Mouse (Mus musculus) induced T-regulatory cell, adult 2 months (primary cell): ENCODE results near the gene Igf1r.

ENCODE experiments used
- DNase-seq: peaks from one replicate; pipeline ENCODE4 v3.0.0-alpha.2; 2012; ENCODE audit warnings: low read depth

Igf1r gene

DNA sequence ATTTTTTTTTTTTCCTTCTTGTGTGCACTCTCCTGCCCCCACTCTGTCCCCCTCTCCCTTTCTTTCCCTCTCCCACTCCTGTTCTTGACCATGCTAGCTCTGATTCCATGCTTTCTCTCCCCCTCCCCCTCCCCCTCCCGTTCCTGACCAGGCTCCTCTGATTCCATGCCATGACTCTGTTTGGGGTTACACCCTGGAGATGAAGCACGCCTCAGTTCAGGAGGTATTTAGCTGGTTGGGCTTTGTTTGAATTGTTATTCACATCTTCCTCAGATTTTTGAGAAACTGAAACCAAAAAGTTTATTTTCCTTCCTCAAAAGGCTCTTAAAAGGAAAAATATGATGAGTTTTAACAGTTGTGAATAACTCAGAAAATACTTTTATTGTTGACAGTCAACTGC, 101.9 kb downstream of the Igf1r start:
- no peak for DNase-seq

DNA sequence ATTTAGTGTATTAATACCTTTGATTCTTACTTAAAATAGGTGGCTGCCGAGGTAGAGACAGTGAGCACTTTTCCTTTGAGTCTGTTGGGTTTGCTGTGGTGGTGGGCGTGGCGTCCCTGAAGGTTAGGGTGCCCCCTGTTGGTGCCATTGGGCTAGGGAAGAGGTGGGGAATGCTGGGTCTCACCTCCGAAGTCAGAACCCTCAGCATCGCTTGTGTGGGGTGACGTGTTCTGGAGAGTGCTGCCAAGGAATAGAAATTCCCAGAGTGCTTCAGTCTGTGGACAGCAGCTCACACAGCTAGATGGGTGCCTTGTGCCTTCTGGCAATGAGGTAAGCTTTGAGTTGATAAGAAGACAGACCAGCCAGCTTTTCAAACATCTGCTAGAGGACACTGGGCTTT, 102.3 kb downstream of the Igf1r start:
- DNase-seq: peak; percentile 17

DNA sequence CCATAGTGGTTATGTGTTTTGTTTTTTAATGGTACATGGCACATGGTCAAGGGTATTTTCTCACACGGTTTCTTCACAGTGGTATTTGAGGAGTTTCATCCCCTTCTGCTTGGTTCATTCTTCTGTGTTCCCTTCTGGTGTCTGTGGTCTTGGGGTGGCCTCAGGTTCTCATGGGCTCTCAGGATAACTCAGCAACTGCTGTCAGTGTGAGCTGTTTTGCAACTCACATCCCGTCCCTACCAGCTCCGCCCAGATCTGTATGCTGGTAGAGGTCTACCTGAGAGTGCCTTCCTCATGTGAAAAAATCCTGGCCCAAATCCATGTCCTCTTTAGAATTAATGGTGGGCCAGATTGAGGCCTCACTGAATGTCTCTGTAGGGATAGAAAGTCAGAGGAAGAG, 104.4 kb downstream of the Igf1r start:
- no peak for DNase-seq

DNA sequence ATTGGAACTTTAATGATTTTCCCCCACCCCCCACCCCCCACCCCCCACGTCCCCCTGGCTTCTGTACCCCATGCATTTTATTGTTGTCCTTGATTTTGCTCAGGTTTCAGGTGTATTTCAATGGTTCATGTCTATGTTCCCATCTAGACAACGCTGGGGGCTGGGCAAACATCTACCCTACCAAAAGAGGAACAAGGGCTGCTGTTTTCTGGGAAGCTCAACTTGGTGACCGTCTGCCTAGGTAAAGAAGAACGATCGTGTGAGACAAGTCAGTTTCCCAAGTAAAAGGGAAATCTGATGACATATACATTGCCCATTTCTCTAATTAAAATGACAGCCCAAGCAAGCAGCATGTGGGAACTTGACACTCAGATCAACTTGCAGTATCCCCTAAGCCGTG, 107.1 kb downstream of the Igf1r start:
- no peak for DNase-seq

DNA sequence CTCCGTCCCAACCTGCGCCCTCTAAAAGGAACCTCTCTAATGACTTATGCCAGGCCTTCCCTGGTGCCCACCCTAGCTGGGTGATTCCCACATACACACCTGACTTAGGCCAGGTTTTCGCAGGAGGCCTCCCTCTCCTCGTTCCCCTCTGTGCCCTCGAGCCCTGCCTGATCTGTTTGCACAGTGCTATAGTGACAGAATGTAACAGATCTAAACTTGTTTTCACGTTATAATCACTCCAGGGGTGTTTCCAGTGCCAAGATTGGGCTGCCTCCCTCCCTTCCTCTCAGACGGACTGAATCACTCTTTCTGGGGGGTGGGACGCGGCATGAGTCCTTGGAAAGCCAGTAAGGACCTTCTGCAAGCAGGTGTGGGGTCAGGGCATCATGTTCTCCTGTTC, 108.8 kb downstream of the Igf1r start:
- no peak for DNase-seq

DNA sequence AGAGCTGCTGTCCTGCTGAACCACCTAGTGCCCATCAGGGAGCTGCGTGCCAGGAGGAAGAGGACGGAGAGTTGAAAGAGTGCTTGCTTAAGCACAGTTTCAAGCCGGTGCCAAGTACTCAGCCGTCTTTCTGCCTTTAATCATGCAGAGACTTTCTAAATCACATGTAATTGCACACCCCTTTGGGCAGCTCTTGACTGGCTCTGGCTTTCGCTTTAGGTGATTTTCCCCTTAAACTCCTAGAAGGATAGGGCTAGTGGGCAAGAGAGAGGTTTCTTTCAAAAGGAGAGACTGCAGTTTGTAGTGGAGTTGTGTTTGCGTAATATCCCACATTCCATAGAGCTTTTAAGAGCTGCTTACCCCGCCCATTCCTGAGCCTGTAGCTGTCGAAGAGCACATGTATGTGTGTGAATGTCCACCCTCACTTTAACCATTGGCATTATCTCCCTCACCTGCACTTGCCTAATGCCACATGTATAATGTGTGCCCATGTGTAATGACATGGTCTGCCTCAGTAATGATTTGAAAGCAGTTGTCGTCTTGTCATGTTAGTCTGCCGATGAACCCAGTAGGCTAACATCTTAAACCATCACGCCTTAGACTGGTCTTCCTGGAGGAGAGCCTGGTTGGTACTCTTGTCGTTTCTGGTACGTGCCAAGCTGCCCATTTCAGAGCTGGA, 109.7 kb downstream of the Igf1r start:
- no peak for DNase-seq

DNA sequence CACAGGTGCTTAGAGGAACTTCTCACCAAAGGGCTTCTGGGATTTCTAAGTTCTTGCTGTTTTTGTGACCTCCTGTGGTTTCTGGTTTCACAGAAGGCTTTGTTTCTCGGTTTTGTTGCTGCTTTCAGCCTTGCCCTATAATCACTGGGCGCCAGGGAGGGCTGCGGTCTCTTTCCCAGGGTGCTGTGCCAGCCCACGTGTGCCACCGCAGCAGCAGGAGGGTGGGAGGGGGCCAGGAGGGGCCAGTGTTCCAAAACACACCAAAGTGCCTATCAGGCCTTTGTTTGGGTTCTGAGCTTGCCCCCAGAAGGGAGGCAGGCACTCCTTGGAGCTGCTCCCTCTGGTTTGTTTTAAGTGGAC, 110.2 kb downstream of the Igf1r start:
- DNase-seq: no peak

DNA sequence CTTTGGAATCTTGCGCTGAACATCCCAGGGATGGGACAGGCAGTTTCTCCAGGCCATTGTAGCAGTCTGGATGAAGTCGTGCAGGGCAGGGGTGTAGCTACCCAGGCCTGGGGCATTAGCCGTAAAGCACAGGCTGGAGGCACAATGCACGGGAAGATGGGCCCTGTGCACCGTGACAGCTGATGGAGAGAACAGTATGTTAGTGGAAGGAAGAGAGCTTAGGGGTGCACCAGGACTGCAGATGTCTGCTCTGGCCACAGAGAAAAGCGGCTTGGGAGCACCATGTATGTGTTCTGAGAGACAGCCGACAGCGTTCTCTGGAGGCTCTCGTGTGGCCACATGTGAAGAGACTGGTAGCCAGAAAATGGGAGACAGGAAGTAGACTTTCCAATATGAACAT, 111.1 kb downstream of the Igf1r start:
- no peak for DNase-seq

DNA sequence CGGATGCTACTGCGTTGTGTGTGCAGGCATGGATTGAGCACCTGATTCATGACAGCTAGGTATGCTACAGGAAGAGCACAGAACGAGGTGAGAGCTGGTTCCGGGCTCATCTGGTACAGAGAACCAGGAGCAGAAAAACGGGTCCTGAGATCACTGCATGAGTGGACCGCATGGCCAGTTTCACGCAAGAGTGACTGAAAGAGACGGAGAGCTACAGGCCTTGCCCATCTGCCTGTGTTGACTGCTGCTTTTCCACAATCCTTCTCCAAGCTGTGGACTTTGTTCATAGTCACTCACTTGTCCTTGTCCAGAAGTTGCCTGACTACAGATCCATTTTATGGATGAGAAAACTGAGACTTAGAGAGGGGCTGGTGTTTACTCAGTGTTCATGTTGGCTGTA, 111.5 kb downstream of the Igf1r start:
- no peak for DNase-seq

DNA sequence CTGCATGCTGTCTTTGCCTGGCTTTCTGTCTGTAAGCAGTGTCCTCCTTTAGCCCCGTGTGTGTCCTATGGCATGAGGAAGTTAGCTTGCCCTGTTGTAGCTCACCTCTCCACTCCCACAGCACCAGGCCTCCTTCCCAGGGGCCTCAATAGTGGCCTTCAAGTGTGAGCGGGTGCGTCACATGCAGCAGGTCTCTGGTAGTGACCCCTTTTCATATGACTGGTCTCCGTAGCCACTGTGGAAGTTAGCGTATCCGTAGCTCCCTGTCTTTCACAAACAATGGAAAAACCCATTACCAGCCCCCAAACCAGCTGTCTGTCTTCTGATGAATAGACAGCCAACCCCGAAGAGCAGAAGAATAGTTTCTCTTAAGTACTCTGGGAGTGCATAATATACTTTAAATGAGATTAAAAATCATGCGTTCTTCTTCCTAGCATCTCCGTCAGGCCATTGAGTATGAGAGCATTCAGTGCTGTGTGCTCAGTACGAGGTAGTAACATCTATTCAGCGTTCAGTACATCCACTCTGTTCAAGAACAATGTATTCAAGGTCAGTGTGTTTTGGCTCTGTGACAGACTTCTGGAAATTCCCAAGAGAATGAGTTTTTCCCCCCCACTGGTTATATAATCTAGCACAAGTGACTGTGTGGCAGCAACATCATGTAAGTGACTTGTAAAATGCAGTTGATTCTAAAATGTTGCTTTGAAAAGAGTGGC, 112.2 kb downstream of the Igf1r start:
- DNase-seq: no peak

DNA sequence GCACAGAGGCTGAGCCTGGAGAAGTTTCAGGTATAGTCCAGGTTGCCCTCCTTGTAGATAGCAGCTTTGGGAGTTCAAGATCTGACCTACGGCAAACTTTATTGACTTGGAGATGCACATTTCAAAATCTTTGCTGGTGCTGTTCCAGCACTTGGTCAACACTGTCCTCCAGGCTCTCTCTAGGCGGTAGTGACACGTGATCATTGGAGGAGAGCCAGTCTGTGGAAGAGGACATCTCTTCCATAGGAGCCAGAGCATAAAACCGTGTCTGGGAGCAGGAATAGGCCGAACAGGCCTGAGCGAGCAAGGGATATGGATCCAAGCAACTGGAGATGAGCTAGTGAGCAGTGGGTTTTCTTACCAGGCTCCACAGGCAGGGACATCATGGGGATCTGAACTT, 113.3 kb downstream of the Igf1r start:
- DNase-seq: no peak

DNA sequence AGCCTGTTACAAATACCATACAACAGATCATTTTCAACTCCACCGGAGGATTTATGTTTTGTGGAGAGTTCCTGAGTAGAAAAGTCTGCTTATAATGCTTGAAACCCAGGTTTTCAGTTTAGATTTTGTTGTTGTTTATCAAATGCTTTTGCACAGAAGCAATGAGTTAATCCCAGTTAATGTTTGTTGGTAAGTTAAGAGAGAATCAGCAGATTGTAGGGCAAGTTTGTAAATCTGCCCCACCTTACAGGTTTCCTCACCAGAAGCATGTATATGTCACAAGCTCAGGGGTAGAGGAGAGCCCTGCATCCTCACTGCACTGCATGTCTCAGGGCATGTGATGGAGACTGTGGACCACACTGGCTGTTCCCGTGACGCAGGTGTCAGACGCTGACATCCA, 114.7 kb downstream of the Igf1r start:
- DNase-seq: no peak

DNA sequence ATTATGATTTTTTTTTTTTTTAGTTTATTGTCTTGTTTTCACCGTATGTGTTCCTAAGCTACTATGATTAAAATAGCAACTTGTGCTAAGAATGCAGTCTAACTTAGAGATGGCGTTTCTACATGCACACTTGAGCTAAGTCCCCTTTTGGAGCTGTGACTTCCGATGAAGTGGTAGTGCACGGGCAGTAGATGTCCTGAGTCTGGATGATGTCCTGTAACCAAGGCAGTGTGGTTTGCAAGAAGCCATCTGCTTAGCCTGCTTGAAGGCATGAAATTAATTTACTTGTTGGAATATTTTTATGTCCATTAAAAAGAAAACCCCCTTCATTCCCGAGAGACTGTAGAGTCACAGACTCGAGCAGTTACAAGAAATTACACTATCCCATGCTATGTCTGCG, 116.7 kb downstream of the Igf1r start:
- DNase-seq: no peak

DNA sequence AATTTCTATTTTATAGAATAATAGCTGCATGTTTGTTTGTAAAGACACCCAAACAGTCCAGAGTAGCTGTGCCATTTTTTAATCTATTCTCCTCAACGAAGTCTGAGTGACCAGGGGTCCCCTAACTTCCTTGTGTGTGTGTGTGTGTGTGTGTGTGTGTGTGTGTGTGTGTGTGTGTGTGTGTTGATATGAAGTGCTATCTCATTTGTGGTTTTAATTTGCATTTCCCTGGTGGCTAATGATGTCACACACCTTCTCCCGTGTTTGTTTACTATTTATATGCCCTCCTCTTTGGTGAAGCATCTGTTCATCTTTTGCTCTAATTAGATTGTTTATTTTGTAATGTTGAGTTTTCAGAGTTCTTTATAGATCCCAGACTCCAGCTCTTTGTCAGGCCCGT, 117.4 kb downstream of the Igf1r start:
- no peak for DNase-seq

DNA sequence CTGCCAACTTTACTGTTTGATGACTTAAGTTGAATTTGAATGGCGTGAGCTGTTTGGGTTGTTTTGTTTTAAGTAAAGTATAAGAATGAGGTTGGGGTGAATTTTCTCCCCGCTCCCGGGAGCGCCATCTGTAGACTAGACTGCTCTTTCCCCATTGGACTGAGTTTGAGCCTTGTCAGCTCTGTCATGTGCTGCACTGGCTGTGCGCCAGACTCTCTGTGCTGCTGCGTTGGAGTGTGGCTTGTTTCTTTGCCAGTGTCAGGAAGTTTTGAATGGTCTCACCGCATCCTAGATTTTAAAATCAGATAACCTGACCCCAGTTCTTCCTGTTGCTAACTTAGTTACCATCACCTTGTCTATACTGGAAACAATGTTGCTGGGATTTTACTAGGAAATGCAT, 118.0 kb downstream of the Igf1r start:
- peak; percentile 61 for DNase-seq

DNA sequence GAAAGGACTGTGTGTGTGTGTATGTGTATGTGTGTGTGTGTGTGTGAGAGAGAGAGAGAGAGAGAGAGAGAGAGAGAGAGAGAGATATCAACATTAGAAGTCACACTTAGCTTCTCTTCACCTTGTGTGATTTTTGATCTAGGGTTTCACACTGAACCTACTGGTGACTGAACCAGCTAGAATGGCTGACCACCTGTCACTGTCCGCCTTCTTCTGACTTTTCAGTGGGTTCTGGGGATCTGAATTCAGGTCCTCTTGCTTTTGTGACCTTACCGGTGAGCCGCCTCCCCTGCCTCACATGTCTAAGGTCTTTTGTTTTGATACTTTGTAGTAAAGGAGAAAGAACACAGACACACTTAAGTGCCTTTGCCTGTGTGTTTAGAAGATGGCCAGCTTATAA, 118.4 kb downstream of the Igf1r start:
- DNase-seq: no peak

DNA sequence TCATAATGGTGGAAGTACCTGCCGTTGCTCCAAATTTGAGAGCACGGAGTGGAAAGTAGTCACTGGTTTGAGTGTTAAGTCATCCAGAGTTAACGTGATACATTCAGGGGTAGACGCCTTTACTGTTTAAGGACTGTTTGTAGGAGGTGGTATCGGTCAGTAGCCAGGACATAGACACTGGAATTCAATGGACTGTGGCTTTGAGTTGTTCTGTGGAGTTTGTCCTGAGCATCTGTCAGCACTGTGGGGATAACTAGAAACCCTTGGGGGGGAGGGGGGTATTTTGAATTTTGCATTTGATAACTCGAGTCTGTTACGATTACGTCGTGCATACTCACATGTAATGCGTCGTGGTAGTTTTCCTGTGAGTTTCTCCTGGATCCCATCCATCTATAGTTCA, 119.1 kb downstream of the Igf1r start:
- DNase-seq: no peak

DNA sequence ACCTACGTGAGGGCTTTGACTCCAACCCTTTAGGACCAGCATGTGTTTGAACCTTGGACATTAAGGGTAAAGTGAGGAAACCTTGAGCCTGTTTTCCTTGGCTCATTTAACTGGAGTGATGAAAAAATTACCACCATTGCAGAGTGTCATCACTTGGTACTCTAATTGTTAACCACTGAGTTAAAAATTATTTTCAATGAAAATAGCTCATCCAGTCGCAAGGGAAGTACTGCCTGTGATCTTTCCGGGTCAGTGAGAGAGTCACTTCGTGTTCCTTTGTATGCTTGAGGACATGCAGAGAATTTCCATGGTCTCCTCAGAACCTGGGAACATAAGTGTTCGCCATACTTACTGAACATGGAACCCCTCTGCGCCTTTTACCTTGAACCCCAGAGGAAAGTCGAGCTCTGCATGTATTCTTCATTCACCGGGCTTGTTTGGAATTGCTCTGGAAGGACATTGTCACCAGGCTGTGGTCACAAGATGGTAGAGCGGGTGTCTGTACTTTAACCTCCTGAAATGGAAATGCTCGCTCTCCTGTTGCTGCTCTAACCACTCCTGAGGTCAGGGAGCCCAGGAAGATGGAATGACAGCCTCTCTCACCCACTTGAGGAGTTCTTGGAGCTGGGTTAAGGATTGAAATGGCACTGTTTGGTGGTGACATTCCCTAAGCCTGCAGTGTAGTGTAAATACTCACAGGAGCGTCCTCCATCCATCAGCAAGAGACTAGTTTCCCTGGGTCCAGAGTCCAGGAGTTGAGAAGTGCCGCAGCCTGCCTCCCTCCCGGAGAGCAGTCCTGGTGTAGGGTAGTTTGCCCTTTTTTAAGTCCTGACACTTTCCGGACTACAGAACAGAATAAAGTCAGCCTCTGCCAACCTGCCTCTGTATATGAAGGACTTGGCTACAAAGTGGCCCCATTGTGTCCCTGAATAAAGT, 120.2 kb downstream of the Igf1r start:
- DNase-seq: no peak

DNA sequence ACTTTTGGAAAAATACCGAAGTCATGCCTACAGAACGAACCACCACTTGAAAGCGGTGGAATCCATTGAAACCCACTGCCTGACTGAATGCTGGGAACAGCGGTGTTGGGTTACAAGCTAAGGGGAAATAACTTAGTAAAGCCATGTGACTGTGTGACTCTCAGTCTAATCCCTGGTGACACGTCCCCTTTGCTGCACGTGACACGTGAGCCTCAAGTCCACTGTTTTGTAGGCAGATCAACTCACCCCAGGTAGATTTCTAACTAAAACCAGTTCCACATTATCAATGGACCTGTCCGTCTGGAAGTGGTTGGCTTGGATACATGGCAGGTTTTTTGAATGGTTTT, 120.8 kb downstream of the Igf1r start:
- DNase-seq: no peak

DNA sequence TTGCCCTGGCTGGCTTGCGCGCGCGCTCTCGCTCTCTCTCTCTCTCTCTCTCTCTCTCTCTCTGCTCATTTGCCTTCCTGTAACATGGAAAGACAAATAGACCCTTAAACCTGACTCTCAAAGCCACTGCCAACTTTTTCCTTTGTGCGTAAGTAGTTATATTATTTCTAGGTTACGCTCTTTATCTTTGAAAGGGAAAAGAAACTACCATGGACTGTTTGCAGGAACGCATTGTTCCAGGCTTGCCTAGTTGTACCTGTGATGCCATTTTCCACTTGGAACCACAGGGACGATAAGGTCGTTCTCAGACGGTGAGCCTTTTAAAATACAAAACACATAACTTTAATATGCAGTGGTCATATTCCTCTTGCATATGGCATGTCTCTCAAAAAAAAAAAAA, 122.1 kb downstream of the Igf1r start:
- DNase-seq: no peak

DNA sequence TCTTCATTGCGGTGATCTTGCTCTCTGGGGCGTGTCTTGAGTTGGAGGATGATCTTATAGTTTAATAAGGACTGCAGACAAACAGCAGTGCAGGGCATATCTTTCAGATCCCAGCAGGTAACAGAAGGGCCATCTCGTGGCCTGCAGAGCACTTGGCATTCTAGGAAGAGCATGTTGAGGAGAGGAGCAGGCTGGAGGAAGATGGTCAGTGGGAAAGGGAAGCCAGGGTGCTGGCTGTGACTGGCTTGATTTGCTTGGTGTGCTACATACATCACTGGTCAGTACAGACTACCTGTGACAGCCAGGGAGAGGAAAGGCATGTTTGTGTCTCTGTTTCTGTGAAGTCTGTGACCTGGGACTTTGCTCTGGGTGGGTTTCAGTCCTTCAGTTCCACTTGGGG, 122.8 kb downstream of the Igf1r start:
- DNase-seq: no peak

DNA sequence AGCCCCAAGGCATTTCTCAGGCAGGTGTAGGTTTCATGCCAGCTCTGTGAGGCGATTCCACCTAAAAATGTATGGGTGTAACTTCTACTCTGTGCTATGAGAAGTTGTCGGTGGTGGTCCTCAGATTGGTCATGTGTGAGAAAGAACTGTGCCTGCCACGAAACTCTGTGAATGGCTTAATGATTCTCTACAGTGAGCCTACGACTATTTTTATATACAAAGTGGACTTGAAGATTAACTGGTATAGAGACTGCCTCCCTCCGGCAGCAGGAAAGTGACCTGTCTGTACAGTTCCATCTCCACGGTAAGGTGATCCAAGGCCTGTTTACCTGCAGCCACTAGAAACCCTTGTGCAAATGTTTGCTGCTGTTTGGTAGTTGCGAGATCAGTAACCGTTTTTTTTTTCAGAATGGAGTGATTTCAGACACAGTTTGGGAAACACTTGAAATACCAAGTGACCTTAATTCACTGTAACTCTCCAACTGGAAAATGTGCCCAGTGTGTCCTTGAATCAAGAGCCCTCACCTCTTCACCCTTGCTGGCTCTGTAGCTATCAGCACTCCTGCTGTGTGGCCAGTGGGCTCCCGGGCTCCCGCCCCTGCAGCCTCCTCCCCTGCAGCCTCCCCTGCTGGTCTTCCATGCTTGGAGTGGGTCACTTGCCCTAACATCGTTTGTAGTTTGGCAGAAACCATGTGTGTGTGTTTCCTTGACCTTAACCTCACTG, 127.7 kb downstream of the Igf1r start:
- no peak for DNase-seq

DNA sequence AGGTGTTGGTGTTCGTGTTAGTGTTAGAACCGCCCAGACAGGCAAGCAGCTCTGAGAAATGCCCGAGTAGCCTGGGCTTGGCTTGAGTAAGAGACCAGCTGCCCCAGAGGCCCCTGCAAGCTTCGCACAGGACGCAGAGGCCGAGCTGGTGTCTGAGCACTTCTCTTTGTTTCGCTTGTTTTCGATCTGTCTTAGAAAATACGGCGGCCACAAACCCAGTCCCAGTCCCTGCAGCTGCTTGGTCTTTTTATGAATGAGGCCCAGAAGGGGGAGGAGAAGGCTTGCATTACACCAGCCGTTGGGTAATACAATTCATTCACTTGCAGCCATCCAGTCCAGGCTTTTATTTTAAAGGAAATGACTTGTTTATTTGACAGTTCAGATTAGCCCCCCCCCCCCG, 132.7 kb downstream of the Igf1r start:
- DNase-seq: peak; percentile 5
